Mouse (Mus musculus) megakaryocyte progenitor cell, adult 5-6 weeks (primary cell): ENCODE data around the gene Cops7a. TPM values are rescaled to one million over a fixed set of nuclear protein-coding genes. Genes with fewer than 3 reads are reported as not detected.

Source experiments
- ATAC-seq: replicated peaks from 2 replicates; pipeline ENCODE4 v1.8.0; 2016; ENCODE audit warnings: mild to moderate bottlenecking, moderate TSS enrichment, inconsistent platforms; ENCODE audit not compliant: poor library complexity
- total RNA-seq, 2 experiments: library from RNA; stranded (forward) in 1 of 2; stranded (reverse) in 1 of 2; fragments of 157-497, 149-512 nt in 1 of 2; fragments of 200-1000 nt in 1 of 2; gene quantifications; 2 replicates each; pipeline versions ENCODE4 v1.2.3 to v1.2.4; 2015 to 2017

The Cops7a gene
- total RNA-seq, 2 experiments from 2014 or later, result 61.8 to 90.2 TPM

DNA sequence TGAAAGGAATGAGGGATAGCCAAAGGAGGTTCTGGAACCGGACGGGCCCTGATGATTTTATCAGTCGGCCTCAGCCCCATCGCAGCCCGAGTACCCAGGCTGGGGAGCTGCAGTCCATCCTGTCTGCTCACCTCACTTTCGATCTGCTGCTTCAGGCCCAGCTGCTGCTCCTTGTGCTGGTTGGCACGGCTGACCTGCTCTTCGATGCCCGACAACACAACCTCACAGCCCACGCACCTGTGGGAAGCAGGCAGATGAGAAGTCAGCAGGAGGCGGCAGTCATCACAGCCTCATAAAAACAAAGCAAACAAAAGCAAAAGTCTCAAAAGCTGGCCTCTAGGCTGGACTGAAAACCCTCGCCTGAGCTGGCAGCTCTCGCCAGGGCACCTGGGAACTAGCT is 5.4 kb downstream of the Cops7a start:
- ATAC-seq, result no peak

DNA sequence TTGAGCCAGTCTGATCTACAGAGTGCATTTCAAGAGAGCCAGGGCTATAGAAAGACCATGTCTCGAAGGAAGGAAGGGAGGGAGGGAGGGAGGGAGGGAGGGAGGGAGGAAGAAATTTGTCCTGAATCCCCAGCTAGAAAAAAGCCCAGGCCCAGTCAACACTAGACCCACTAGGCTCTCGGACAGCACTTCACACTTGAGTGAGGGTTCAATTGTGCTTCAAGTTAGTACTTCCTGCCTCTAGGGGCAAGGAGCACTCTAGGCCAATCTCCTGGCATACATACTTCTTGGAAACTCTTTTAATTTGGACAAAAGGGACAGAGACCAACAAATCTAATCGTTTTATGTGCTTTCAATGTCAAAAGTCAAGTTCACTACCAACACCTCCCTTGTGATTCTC is 7.2 kb downstream of the Cops7a start:
- no peak for ATAC-seq

DNA sequence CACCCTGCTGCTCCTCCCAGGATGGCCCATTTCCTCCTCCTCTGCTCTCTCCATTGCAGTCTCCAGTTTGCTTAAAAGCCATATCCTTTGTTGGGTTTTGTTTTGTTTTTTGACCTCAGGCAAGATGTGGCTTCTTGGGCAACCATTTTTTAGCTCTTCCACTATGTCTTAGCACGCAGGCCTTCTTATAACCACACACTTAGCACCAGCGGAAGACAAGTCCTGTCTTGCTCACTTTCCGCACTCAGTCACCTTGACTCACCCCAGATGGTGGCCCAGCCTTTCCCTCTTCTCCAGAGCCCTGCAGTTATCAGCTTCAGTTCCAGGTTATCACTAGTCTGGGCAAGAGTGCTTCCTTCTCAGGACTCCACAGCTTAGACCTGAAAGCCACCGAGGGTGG is 10.1 kb downstream of the Cops7a start:
- ATAC-seq, result no peak

DNA sequence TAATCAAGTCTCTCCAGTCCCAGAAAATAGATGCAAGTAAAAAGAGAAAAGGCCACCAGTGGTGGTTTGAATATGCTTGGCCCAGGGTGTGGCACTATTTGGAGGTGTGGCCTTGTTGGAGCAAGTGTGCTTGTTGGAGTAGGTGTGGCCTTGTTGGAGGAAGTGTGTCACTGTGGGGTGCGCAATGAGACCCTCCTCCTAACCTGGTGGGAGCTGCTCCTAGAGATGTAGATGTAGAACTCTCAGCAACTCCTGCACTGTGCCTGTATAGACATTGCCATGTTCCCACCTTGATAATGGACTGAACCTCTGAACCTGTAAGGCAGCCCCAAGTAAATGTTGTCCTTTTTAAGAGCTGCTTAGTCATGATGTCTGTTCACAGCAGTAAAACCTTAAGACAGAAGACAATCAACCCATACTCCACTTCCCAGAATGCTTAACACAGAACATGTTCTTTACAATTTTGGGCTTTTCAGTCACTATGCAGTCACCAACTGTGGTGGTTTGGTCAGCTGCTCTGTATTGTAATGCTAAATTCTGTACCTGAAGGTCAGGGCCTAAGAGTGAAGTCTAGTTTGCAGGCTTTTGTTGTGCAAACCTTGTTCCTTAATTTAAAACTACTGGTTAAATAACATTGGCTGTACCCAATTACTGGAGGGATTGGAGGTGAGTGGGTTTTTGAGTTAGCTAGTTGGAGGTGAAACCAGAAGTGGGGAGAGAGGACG is 11.2 kb downstream of the Cops7a start:
- ATAC-seq, result no peak

DNA sequence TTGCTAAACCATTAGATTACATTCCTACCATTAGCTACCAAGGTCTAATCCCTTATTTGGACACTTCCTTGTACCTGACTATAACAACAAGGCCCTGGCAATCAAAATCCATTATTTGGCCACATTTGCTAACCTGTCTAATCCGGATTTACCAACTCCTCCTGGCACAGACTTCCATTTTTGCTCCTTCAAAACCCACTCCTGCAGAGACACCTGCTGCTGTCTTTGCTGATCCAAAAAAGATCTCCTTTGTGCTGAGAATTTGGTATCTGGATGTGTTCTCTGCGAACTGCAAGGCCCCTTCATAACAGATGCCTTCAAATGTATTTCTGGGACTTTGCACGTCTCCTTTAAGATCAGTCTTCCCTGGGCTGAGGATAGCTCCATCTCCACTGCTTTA is 21.8 kb downstream of the Cops7a start:
- no peak for ATAC-seq

DNA sequence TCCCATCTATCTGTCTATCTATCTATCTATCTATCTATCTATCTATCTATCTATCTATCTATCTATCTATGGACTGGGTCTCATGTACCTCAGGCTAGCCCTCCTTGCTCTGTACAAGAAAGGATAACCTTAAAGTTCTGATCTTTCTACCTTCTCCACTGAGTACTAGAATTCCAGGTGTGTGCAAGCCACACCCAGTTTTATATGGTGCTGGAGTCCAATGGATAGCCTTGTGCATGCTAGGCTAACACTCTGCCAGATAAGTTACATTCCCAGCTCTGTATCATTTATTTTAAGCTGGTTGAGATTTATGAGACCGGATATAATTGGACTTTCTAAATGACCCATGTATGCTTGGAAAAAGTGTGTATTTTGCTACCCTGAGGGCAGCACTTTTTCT is 23.7 kb downstream of the Cops7a start:
- ATAC-seq, result no peak

DNA sequence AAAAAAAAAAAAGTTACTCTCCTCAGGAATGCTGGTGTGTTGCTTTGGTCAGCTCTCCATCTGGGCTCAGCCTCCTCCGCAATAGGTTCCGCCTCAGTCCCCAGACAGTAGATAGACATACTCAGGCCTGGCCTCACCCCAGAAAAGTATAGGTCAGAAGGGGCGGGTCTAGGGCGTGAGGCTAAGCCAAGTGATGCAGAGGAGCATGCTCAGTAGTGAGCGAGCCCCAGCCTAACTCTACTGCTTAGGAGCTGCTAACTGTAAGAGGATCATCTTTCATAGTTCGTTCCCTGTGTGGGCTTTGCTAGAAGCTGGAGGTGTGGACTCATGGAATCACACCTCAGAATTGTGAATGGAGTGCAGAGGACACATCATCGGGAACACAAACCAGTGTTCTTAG is 26.8 kb downstream of the Cops7a start:
- ATAC-seq, result no peak

- ATAC-seq, result no peak
These were observed 27.8 kb downstream of the Cops7a start for GRCm38 (mm10) chr6:124937493-124937892.

DNA sequence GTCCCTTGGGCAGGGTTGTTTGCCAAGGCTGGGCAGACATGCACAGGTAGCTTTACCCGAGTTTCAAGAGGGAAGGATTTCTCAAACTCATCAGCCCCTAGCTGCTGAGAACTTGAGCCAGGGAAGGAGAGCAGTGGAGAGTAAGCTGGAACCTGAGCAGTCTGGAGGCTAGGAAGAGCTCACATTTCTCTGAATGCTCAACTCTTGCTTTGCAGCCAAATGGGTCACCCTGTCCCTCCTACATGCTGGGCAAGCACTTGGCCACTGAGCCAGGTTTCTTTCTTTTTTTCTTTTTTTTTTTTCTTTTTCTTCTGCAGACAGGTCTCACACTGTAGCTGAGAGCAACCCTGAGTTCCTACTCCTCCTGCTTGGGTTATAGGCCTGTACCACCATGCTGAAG is 28.7 kb downstream of the Cops7a start:
- ATAC-seq, result no peak

- no peak for ATAC-seq
These were observed 30.7 kb downstream of the Cops7a start for GRCm38 (mm10) chr6:124934670-124935069.

GRCm38 (mm10) chr6:124933127-124933526 is 32.2 kb downstream of the Cops7a start:
- ATAC-seq, result no peak

DNA sequence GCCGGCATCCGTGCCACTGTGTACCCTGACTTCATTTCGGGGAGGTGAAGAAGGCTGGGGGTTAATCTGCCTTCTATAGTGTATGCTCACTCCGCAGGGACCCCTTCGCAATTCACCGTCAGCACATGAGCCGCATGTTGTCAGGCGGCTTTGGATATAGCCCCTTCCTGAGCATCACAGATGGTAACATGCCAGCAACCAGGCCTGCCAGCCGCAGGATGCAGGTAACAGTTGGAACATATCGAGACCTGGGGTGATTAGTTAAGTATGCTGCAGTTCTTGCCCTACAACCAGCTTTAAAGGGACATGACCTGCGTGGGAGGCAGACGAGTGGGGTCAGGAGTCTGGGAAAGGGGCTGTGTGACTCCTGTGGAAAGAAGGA is 33.0 kb downstream of the Cops7a start:
- ATAC-seq, result no peak

- peak; percentile 38 for ATAC-seq
These were observed 33.6 kb downstream of the Cops7a start for GRCm38 (mm10) chr6:124931525-124932313.

DNA sequence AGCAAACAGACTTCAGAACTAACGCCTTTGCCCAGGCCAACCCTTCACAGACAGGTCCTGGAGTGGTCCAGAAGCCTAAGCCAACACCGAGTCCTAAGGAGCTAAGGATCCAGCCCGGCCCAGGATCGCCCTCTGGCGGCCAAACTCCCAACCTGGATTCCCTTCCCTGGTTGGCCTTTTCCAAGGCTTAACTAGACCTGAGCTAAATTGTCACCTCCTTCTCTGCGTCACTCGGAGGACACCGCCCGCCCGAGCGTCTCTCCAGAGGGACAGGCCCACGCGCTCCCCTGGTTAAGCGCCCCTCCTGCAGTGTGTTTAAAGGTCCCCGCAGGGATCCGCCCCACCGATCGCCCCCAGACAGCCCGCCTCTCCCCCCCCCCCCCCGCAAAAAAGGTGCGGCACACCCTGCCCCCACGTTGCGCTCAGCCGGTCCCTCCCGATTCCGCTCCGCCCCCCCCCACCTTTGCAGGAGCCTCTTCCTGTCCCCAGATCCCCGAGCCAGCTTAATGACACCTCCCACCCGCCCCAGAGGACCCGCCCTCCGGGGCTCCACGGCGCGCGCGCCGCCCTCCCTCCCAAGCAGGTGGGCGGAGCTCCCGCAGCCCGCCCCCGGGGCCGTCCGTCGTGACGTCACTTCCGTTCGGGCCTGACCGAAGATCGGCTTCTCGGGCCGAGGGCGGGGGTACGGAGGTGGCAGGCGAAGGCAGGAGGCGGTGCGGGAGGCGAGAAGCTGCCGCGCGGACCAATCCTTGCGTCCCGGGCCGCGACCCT is 34.4 kb downstream of the Cops7a start, which contains the start of gene Mlf2:
Gene Mlf2, plus strand, starts transcription at position 633 of the 771 bp plus-strand sequence.
- ATAC-seq, result peak; percentile 81

DNA sequence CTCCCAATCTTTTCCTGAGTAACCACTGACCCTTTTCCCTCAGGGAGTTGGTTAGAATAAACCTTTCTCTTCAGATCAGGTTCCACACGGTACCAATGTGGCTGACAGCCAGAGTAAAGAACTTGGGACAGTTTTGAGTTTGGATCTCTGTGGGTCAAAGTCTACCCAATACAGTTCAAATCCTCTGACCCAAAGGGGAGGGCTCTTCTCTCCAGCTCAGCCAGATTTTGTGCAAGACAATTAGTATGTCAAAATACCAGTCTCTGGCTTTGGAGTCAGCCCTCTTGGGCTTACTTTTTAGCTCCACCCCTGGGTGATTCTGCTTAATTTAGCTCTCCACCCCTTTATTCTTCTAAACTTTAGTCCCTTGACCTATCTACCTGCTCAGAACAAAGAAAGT is 35.1 kb downstream of the Cops7a start:
- ATAC-seq, result no peak

DNA sequence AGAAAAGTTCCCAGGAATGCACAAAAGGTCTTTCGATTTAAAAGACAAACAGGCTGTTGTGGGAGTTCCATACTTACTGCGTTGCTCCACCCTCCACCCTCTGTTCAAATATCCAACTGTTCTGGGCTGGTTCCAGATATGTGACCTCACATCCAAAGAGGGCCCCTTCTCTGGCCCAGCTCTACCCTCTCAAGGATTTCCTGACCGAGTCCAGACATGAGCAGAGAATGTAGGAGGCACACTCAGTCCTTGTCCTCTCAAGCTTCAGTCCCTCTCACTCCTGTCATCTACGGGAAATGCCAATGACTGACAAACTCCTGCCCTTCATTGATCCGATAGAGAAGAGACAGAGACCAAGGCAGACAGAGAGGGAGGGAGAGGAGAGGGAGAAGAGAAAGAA is 39.4 kb downstream of the Cops7a start:
- no peak for ATAC-seq

DNA sequence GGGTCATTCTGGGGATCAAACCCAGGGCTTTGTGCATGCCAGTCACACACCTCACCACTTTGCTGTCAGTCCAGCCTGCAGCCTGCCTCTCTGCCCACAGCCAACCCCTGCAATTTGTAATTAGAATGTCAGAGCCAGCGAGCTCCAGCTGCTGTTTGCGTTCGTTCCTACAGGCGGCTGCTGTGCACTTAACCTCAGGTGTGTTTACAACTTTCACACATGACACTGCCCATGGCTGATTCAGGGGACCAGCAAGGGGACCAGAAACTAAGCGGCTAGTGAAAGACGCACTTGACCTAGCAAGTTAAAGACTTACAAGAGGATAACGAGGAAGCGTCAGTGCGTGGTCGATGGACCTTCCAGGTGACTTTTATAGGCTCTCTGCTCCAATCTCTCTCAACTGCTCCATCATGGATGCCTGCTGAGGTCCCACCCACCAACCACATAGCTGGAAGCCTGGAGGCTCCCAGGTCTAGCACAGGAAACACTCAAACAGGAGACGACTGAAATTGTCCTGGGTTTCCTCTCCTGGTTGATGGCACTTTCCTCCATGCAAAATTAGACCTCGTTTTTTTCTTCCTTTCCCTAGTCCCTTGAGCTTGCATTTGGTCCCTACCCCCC is 40.1 kb downstream of the Cops7a start:
- ATAC-seq, result no peak

- ATAC-seq, result peak; percentile 49
These were observed 43.8 kb downstream of the Cops7a start for GRCm38 (mm10) chr6:124921539-124921938.

DNA sequence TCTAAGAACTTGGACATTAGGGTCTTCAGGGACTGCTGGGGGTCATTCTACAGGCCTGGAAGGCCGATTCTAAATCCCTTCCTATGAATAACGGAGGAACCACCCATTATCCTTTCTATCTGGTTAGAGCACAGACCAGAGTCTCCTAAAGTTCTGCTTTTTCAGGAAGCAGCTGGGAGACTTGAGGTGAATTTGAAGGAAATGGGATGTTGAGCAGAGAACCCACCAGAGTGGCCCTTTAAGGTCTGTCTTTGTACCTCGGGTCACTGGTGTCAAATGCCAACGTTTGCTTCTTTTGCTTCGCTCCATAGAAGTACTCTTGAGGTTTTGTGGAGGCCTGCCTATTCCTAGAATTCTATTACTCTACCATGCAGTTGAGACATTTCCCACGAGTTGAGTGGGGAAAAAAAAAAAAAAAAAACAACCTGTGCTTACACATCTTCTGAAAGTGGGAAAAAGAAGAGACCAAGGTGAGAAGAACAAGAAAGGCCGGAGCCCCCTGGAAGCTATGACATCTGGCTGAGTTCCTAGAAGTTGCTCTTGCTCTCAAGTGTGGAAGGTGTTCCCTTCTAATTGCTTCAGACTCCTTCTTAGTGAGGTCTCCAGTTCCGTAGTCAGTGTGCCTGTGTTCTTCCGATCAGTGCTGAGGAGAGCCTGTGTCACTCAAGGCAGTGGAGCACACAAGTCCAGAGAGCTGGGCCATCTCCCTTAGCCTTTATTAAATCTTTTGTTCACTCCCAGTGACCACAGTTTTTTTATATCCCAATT is 44.8 kb downstream of the Cops7a start:
- no peak for ATAC-seq

- peak; percentile 42 for ATAC-seq
These were observed 45.5 kb downstream of the Cops7a start, which contains the start of gene Ptms for GRCm38 (mm10) chr6:124919695-124920317. Gene Ptms, minus strand, starts transcription at chr6:124920103.
